Mouse (Mus musculus): Measurements from ENCODE around the gene Mdc1.

Gene Mdc1

GRCm38 (mm10) chr17:35841076-35841950 lies at the start of gene Mdc1:
Gene Mdc1 (plus strand): TSS chr17:35841515.
- DNase-seq (ENCODE audit: low spot score), result peak; percentile 100

- no peak for DNase-seq (ENCODE audit: low spot score)
Observed at GRCm38 (mm10) chr17:35792837-35793236, 48.5 kb upstream of the Mdc1 start.

GRCm38 (mm10) chr17:35795099-35795498 lies 46.2 kb upstream of the Mdc1 start:
- DNase-seq (ENCODE audit: low spot score), result no peak

- no peak for DNase-seq (ENCODE audit: low spot score)
Observed at GRCm38 (mm10) chr17:35795656-35796055, 45.7 kb upstream of the Mdc1 start.

- DNase-seq (ENCODE audit: low spot score), result no peak
Observed at GRCm38 (mm10) chr17:35796835-35797234, 44.5 kb upstream of the Mdc1 start.

DNA sequence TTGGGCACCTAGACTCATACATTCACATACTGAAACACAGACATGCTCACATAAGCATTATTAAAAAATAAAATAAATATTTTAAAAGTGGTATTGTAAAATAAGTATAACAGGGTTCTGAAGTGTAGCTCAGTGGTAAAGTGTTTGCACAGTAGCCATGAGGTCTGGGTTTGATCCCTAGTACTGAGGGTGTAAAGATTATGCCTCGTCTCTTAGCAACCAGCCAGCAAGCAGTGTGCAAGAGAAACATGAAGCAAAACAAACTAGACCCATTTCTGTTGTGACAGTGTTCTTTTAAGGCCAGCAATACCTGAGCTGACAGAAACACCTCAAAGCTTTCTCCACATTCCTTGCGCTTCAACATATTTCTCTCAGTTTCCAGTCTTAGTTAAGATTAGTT lies 40.4 kb upstream of the Mdc1 start:
- DNase-seq (ENCODE audit: low spot score), result no peak

- DNase-seq (ENCODE audit: low spot score), result no peak
Observed at GRCm38 (mm10) chr17:35803020-35803419, 38.3 kb upstream of the Mdc1 start.

- DNase-seq (ENCODE audit: low spot score), result no peak
Observed at GRCm38 (mm10) chr17:35803858-35804399, 37.4 kb upstream of the Mdc1 start.

- DNase-seq (ENCODE audit: low spot score), result no peak
Observed at GRCm38 (mm10) chr17:35808073-35808472, 33.2 kb upstream of the Mdc1 start.

GRCm38 (mm10) chr17:35809395-35809794 lies 31.9 kb upstream of the Mdc1 start:
- no peak for DNase-seq (ENCODE audit: low spot score)

DNA sequence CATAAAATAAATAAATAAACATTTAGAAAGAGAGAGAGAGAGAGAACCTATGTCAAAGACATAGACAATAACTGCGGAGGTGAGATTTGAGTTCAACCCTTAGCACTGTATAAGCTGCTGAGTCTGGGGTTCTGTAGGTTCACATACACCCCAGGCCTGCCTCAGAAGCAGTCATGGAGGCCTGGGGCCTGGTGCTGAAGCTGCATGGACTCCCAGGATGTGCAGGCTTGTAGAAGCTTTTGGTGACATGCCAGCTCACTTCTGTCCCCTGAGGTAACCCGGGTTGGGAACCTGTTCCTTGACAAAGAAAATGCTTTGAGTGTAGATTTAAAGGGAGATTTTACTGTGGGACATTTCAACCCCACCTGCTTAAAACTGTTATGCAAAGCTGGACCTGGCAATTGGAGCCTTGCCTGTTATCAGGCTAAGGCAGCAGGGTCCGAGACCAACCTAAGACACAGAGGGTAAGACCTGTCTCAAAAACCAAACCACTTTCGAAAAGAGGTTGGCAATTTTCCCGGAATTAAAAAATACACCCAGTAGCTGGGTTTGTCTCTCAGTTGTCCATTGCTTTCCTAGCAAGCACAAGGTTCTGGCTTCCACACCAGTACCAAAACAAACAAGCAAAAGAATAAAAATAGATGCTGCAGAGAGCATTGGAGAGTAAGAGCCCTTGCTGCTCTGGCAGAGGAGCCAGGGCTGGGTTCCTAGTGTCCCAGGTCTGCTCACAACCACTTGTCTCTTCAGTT lies 30.2 kb upstream of the Mdc1 start:
- DNase-seq (ENCODE audit: low spot score), result no peak

DNA sequence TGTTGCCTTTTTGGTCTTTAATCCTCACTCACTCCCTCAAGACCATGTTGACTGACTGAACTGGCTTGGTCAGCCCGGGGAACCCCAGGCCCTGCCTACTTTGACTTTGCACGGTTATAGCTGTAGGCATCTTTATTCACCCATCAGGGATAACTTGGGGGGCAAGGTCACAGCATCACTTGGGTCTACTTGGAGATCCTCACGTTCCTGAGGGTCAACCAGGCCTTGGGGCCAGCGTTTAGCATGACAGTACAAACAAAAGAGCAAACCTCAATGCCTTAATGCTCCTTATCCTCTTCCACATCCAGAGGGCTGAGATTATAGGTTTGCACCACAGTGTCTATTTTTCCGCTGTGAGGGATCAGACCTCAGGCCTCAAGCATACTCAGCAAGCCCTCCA lies 29.0 kb upstream of the Mdc1 start:
- DNase-seq (ENCODE audit: low spot score), result no peak

DNA sequence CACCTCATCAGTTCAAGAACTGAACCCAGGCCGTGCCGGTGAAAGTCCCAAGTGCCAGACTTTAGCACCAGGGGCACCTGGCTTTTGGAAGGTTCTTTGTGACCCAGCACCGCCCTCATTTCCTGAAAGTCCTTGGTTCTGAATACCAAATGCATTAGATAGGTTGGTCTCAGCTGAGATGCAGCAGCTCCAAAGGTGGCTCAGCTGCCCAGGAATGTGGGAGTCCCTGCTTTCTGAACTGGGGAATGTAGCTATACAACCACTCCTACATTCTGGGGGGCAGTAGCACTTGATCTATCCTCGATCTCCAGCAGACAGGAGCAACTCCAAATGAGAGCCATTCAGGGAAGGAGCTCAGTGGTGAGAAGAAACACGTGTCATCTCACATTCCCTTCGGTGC lies 28.6 kb upstream of the Mdc1 start:
- DNase-seq (ENCODE audit: low spot score), result no peak

GRCm38 (mm10) chr17:35813245-35813647 lies 28.1 kb upstream of the Mdc1 start:
- DNase-seq (ENCODE audit: low spot score), result no peak

GRCm38 (mm10) chr17:35813653-35814052 lies 27.7 kb upstream of the Mdc1 start:
- DNase-seq (ENCODE audit: low spot score), result no peak

- DNase-seq (ENCODE audit: low spot score), result no peak
Observed at GRCm38 (mm10) chr17:35814678-35815077, 26.6 kb upstream of the Mdc1 start.

DNA sequence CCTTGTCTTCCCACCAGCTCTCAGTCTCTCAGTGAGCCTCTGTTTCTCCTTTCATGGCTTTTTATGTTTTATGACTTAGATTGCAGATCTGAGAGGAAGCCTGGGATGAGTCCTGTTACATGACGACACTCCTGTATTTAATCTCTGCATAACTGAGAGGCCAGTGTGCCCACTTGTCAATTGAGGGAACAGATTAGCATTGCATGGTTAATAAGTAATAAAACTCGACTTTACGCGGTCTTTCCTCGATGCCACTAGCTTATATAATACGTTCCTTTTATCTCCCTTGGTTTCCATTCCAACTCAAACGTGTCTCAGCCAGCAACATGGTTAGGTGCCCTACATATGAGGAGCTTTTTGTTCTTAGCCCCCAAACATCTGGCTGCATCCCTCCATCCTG lies 25.5 kb upstream of the Mdc1 start:
- DNase-seq (ENCODE audit: low spot score), result no peak

DNA sequence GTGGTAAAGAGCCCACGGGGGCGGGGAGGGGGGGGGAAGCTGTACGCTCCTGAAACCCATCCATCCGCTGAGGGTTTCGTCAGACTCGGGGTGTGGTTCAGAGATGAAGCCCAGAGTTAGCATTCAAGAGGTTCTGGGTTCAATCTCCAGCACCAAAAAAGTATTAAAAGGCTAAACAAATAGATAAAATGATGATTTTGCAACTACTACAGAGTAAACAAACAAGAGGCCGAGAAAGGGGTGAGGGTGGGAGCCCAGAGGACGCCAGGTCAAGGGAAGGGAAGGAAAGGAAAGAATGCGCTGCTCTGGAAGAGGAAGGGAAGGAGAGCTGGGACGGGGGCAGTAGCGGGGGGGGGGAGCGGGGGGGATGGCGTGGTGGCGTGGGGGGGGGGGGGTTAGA lies 24.6 kb upstream of the Mdc1 start:
- DNase-seq (ENCODE audit: low spot score), result no peak

DNA sequence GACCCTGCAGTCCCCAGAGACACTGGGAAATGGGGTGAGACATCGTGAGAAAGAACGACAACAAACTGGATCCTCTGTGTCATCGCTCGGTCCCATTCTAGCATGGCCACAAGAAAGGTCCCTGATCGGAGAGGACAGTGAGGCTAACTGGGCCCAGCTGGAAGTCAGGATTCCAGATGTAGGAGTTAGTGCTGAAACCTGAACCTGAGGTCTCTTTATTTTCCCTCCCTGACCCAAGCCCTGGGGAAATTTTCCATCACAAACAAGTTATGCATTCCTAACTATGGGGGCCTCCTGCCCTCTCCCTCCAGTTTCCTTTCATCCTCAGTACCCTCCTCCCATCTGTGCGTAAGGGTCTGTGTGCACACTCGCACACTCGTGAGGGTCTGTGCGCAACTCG lies 24.1 kb upstream of the Mdc1 start:
- DNase-seq (ENCODE audit: low spot score), result no peak

GRCm38 (mm10) chr17:35820111-35820510 lies 21.2 kb upstream of the Mdc1 start:
- DNase-seq (ENCODE audit: low spot score), result peak; percentile 66

- peak; percentile 70 for DNase-seq (ENCODE audit: low spot score)
Observed at GRCm38 (mm10) chr17:35821439-35822430, 19.6 kb upstream of the Mdc1 start, which contains the start of gene Ier3. Gene Ier3 (plus strand): TSS chr17:35821684.

- no peak for DNase-seq (ENCODE audit: low spot score)
Observed at GRCm38 (mm10) chr17:35822564-35822963, 18.8 kb upstream of the Mdc1 start.
